Mouse (Mus musculus): ENCODE measurements at regions not wholly inside any gene's neighbourhood (a gene's known extent, or its start where the extent isn't known, plus 50 kb on each side); places are given as distances from the start of the nearest gene placed in this dataset.
"Not testable (repeated sequence)": the region's sequence is repeated elsewhere in the genome, so short reads cannot be mapped to it uniquely, and the experiment has no call there.

GRCm38 (mm10) chr2:51788896-51789295 lies 146.1 kb downstream of the Rbm43 start:
- Histone ChIP-seq H3K4me1 (ENCODE audit: insufficient read depth, low read length) (no peaks in the 10 kb centered on the region), H3K27me3 (ENCODE audit: insufficient read depth, low read length) (no peaks in the 10 kb centered on the region), H3K9ac (replicated peaks; ENCODE audit: low read length) (no peak overlapping the region), H3K4me2 (ENCODE audit: low read depth, low read length) (no peak overlapping the region), H3K4me3 (ENCODE audit: low read length) (no peak overlapping the region), H3K9me3 (ENCODE audit: low read length) (no peaks in the 10 kb centered on the region), H3K27ac (no peak overlapping the region), H3K36me3 (ENCODE audit: insufficient read depth, low read length) (no peaks in the 10 kb centered on the region)
- TF ChIP-seq CTCF (IDR thresholded peaks at IDR 0.05; ENCODE audit: low read depth): no peak
- no peak for DNase-seq (ENCODE audit: low spot score)
- ATAC-seq: no peak
- WGBS: 46% methylated on average over 3 of the region's 3 CpGs

GRCm38 (mm10) chr2:51793291-51793690 lies 141.7 kb downstream of the Rbm43 start:
- DNase-seq (ENCODE audit: low spot score); H3K27ac ChIP-seq; H3K4me3 ChIP-seq (ENCODE audit: low read length); H3K4me1 ChIP-seq (ENCODE audit: insufficient read depth, low read length); ATAC-seq; H3K4me2 ChIP-seq (ENCODE audit: low read depth, low read length); H3K9me3 ChIP-seq (ENCODE audit: low read length); H3K9ac ChIP-seq (replicated peaks; ENCODE audit: low read length); H3K36me3 ChIP-seq (ENCODE audit: insufficient read depth, low read length); H3K27me3 ChIP-seq (ENCODE audit: insufficient read depth, low read length): not testable (repeated sequence)
- whole genome bisulfite sequencing: 83% methylated on average over 2 of the region's 2 CpGs

- 88% methylated on average over 1 of the region's 1 CpGs for WGBS
- Histone ChIP-seq H3K4me1 (ENCODE audit: insufficient read depth, low read length) (no peaks in the 10 kb centered on the region), H3K27ac (no peak overlapping the region), H3K27me3 (ENCODE audit: insufficient read depth, low read length) (no peaks in the 10 kb centered on the region), H3K36me3 (ENCODE audit: insufficient read depth, low read length) (no peaks in the 10 kb centered on the region), H3K9me3 (ENCODE audit: low read length) (no peaks in the 10 kb centered on the region), H3K4me3 (ENCODE audit: low read length) (no peak overlapping the region), H3K4me2 (ENCODE audit: low read depth, low read length) (no peak overlapping the region), H3K9ac (replicated peaks; ENCODE audit: low read length) (no peak overlapping the region)
- TF ChIP-seq CTCF (IDR thresholded peaks at IDR 0.05; ENCODE audit: low read depth): no peak
- ATAC-seq (no peak), DNase-seq (ENCODE audit: low spot score) (no peak)
These were observed 135.1 kb downstream of the Rbm43 start for GRCm38 (mm10) chr2:51799856-51800255.

- DNase-seq (ENCODE audit: low spot score) (no peak), ATAC-seq (no peak)
- Histone ChIP-seq H3K4me2 (ENCODE audit: low read depth, low read length) (no peak overlapping the region), H3K9me3 (ENCODE audit: low read length) (no peaks in the 10 kb centered on the region), H3K36me3 (ENCODE audit: insufficient read depth, low read length) (no peaks in the 10 kb centered on the region), H3K4me3 (ENCODE audit: low read length) (no peak overlapping the region), H3K27me3 (ENCODE audit: insufficient read depth, low read length) (no peaks in the 10 kb centered on the region), H3K4me1 (ENCODE audit: insufficient read depth, low read length) (no peaks in the 10 kb centered on the region), H3K9ac (replicated peaks; ENCODE audit: low read length) (no peak overlapping the region), H3K27ac (no peak overlapping the region)
- 73% methylated on average over 2 of the region's 2 CpGs for WGBS
- no peak for TF ChIP-seq CTCF (IDR thresholded peaks at IDR 0.05; ENCODE audit: low read depth)
These were observed 112.0 kb downstream of the Rbm43 start for GRCm38 (mm10) chr2:51822976-51823375.

GRCm38 (mm10) chr2:51830286-51830944 lies 104.5 kb downstream of the Rbm43 start:
- ATAC-seq: no peak
- DNase-seq (ENCODE audit: low spot score): peak; percentile 85
- peak; percentile 86 for TF ChIP-seq CTCF (IDR thresholded peaks at IDR 0.05; ENCODE audit: low read depth)
- 35% methylated on average over 7 of the region's 7 CpGs for WGBS
- Histone ChIP-seq H3K4me2 (ENCODE audit: low read depth, low read length) (no peak overlapping the region), H3K4me3 (ENCODE audit: low read length) (no peak overlapping the region), H3K27ac (no peak overlapping the region), H3K36me3 (ENCODE audit: insufficient read depth, low read length) (no peaks in the 10 kb centered on the region), H3K27me3 (ENCODE audit: insufficient read depth, low read length) (no peaks in the 10 kb centered on the region), H3K9me3 (ENCODE audit: low read length) (no peaks in the 10 kb centered on the region), H3K9ac (replicated peaks; ENCODE audit: low read length) (no peak overlapping the region), H3K4me1 (ENCODE audit: insufficient read depth, low read length) (no peaks in the 10 kb centered on the region)

GRCm38 (mm10) chr2:51830965-51831720 lies 103.8 kb downstream of the Rbm43 start:
- Histone ChIP-seq H3K9ac (replicated peaks; ENCODE audit: low read length) (no peak overlapping the region), H3K4me3 (ENCODE audit: low read length) (no peak overlapping the region), H3K4me1 (ENCODE audit: insufficient read depth, low read length) (no peaks in the 10 kb centered on the region), H3K4me2 (ENCODE audit: low read depth, low read length) (no peak overlapping the region), H3K36me3 (ENCODE audit: insufficient read depth, low read length) (no peaks in the 10 kb centered on the region), H3K27ac (no peak overlapping the region), H3K27me3 (ENCODE audit: insufficient read depth, low read length) (no peaks in the 10 kb centered on the region), H3K9me3 (ENCODE audit: low read length) (no peaks in the 10 kb centered on the region)
- DNase-seq (ENCODE audit: low spot score) (no peak), ATAC-seq (no peak)
- TF ChIP-seq CTCF (IDR thresholded peaks at IDR 0.05; ENCODE audit: low read depth): no peak
- WGBS: 49% methylated on average over 9 of the region's 9 CpGs

- Histone ChIP-seq H3K27ac (no peak overlapping the region), H3K4me1 (ENCODE audit: insufficient read depth, low read length) (no peaks in the 10 kb centered on the region), H3K36me3 (ENCODE audit: insufficient read depth, low read length) (no peaks in the 10 kb centered on the region), H3K4me2 (ENCODE audit: low read depth, low read length) (no peak overlapping the region), H3K4me3 (ENCODE audit: low read length) (no peak overlapping the region), H3K9ac (replicated peaks; ENCODE audit: low read length) (no peak overlapping the region), H3K9me3 (ENCODE audit: low read length) (no peaks in the 10 kb centered on the region), H3K27me3 (ENCODE audit: insufficient read depth, low read length) (no peaks in the 10 kb centered on the region)
- ATAC-seq (no peak), DNase-seq (ENCODE audit: low spot score) (no peak)
- WGBS: 88% methylated on average over 5 of the region's 5 CpGs
- TF ChIP-seq CTCF (IDR thresholded peaks at IDR 0.05; ENCODE audit: low read depth): no peak
These were observed 97.1 kb downstream of the Rbm43 start for GRCm38 (mm10) chr2:51837864-51838263.
